Mouse (Mus musculus) layer of hippocampus, adult 11-12 months (tissue): ENCODE results near the gene Cds2.
"Not testable (repeated sequence)": the region's sequence is repeated elsewhere in the genome, so short reads cannot be mapped to it uniquely, and the experiment has no call there.

Experiments
- DNase-seq: peaks from one replicate; pipeline ENCODE4 v3.0.0; 2022; ENCODE audit warnings: low spot score

Cds2 gene

GRCm38 (mm10) chr2:132266086-132266485, 3.1 kb downstream of the Cds2 start:
- no peak for DNase-seq

GRCm38 (mm10) chr2:132269217-132269616, 6.3 kb downstream of the Cds2 start:
- DNase-seq = no peak

GRCm38 (mm10) chr2:132270331-132270951, 7.5 kb downstream of the Cds2 start:
- DNase-seq = no peak

GRCm38 (mm10) chr2:132272694-132273389, 9.9 kb downstream of the Cds2 start:
- no peak for DNase-seq

GRCm38 (mm10) chr2:132275527-132275926, 12.6 kb downstream of the Cds2 start:
- DNase-seq = no peak

GRCm38 (mm10) chr2:132276249-132276648, 13.3 kb downstream of the Cds2 start:
- no peak for DNase-seq

- DNase-seq = no peak
Measured at GRCm38 (mm10) chr2:132278273-132278853, 15.4 kb downstream of the Cds2 start.

GRCm38 (mm10) chr2:132279336-132279882, 16.5 kb downstream of the Cds2 start:
- no peak for DNase-seq

GRCm38 (mm10) chr2:132279978-132280377, 17.0 kb downstream of the Cds2 start:
- no peak for DNase-seq

- no peak for DNase-seq
Measured at GRCm38 (mm10) chr2:132280518-132281120, 17.7 kb downstream of the Cds2 start.

- DNase-seq = no peak
Measured at GRCm38 (mm10) chr2:132281560-132282452, 18.9 kb downstream of the Cds2 start.

GRCm38 (mm10) chr2:132282453-132283174, 19.7 kb downstream of the Cds2 start:
- no peak for DNase-seq

- DNase-seq = no peak
Measured at GRCm38 (mm10) chr2:132283236-132284070, 20.5 kb downstream of the Cds2 start.

GRCm38 (mm10) chr2:132284492-132285139, 21.7 kb downstream of the Cds2 start:
- DNase-seq = no peak

GRCm38 (mm10) chr2:132285722-132286121, 22.8 kb downstream of the Cds2 start:
- not testable (repeated sequence) for DNase-seq

GRCm38 (mm10) chr2:132286376-132287076, 23.6 kb downstream of the Cds2 start:
- DNase-seq = no peak

- DNase-seq = not testable (repeated sequence)
Measured at GRCm38 (mm10) chr2:132289213-132289612, 26.3 kb downstream of the Cds2 start.

GRCm38 (mm10) chr2:132290808-132291207, 27.9 kb downstream of the Cds2 start:
- DNase-seq = no peak

GRCm38 (mm10) chr2:132291265-132291664, 28.3 kb downstream of the Cds2 start:
- DNase-seq = no peak
